Mouse (Mus musculus): Measurements from ENCODE around the gene Olfr545.

DNA sequence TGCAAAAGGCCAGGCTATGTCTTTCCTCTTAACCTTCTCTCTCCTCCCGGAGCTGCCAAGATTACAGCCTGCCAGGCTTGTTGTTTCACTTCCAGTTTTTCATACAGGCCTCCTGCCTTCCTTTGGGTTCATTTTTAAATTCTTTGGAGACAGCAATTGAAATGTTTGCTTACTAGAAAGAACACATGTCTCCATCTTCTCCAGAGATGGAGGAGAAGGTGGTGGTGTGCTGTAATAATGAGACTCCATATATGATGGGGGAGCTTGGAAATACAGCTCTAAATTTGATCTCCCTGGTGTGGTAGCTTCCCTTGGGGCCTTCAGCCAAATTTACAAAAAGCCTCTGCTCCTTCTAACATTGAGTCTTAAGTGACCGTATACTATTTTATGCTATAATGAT lies 41.2 kb upstream of the Olfr545 start, which contains the start of gene Olfr548-ps1:
- TF ChIP-seq CTCF (conservative IDR thresholded peaks at IDR 0.05; ENCODE audit: insufficient read depth, insufficient read length, low read depth, low read length) (no peak), POLR2A (IDR thresholded peaks at IDR 0.05; ENCODE audit: low read depth, low read length) (no peak)
